Mouse (Mus musculus) MEL (cell line): Measurements from ENCODE around the gene Ell. TPM values are rescaled to one million over a fixed set of nuclear protein-coding genes. Genes with fewer than 3 reads are reported as not detected.

Experiments
- DNase-seq: peaks from one replicate; pipeline ENCODE4 v3.0.0; 2011; ENCODE audit warnings: low read depth, low spot score
- H3K27ac ChIP-seq: 2 replicates; pipeline ENCODE4 v1.5.1; 2012; ENCODE audit warnings: low read depth, mild to moderate bottlenecking, control low read depth, low read length, moderate library complexity; ENCODE audit not compliant: control insufficient read depth
- H3K27me3 ChIP-seq, 2 experiments: fragments of 150-350 bp in 1 of 2; sonication (generic) in 1 of 2; 2 replicates each; pipeline ENCODE4 v1.6.1; 2012; ENCODE audit warnings: low read length in 2 of 2, mild to moderate bottlenecking in 2 of 2, improper control_type of control experiment in 1 of 2, moderate library complexity in 1 of 2; ENCODE audit not compliant: insufficient read depth in 2 of 2, control insufficient read depth in 1 of 2
- H3K36me3 ChIP-seq, 2 experiments: 2 replicates each; pipeline ENCODE4 v1.6.1; 2012 to 2014; ENCODE audit warnings: low read length in 2 of 2, improper control_type of control experiment in 1 of 2, inconsistent platforms in 1 of 2, mild to moderate bottlenecking in 1 of 2; ENCODE audit not compliant: insufficient read depth in 2 of 2, control insufficient read depth in 1 of 2
- H3K4me1 ChIP-seq, 2 experiments: fragments of 150-350 bp in 1 of 2; sonication (generic) in 1 of 2; 2 replicates each; pipeline ENCODE4 v1.6.1; 2012; ENCODE audit warnings: low read length in 2 of 2, improper control_type of control experiment in 1 of 2, mild to moderate bottlenecking in 1 of 2; ENCODE audit not compliant: insufficient read depth in 2 of 2, control insufficient read depth in 1 of 2
- H3K4me3 ChIP-seq, 2 experiments: fragments of 150-350 bp in 1 of 2; sonication (generic) in 1 of 2; 2 replicates each; pipeline ENCODE4 v1.5.1; 2012; ENCODE audit warnings: low read depth in 2 of 2, low read length in 2 of 2, mild to moderate bottlenecking in 2 of 2, moderate library complexity in 2 of 2, control low read depth in 1 of 2, improper control_type of control experiment in 1 of 2; ENCODE audit not compliant: control insufficient read depth in 1 of 2, insufficient read depth in 1 of 2
- H3K79me2 ChIP-seq: 2 replicates; pipeline ENCODE4 v1.6.1; 2012; ENCODE audit warnings: mild to moderate bottlenecking, low read length, moderate library complexity; ENCODE audit not compliant: control insufficient read depth, poor library complexity, insufficient read depth
- H3K9ac ChIP-seq: 2 replicates; pipeline ENCODE4 v1.6.1; 2012; ENCODE audit warnings: low read depth, mild to moderate bottlenecking, control low read depth, low read length, moderate library complexity; ENCODE audit not compliant: control insufficient read depth, poor library complexity, severe bottlenecking
- H3K9me3 ChIP-seq: fragments of 150-350 bp; sonication (generic); replicated peaks from 2 replicates; pipeline ENCODE4 v1.6.1; 2012; ENCODE audit warnings: mild to moderate bottlenecking, low read length, improper control_type of control experiment, moderate library complexity; ENCODE audit not compliant: insufficient read depth
- CTCF ChIP-seq, 3 experiments: IDR thresholded peaks in 2 of 3; conservative IDR thresholded peaks in 1 of 3; 2 replicates each; pipeline ENCODE4 v1.5.1; 2011 to 2012; ENCODE audit warnings: low read length in 3 of 3, low read depth in 2 of 3, mild to moderate bottlenecking in 2 of 3, improper control_type of control experiment in 1 of 3, inconsistent platforms in 1 of 3, mixed read lengths in 1 of 3, moderate library complexity in 1 of 3; ENCODE audit not compliant: control insufficient read depth in 1 of 3, insufficient read depth in 1 of 3, poor library complexity in 1 of 3, severe bottlenecking in 1 of 3
- E2F4 ChIP-seq: IDR thresholded peaks from 2 replicates; pipeline ENCODE4 v1.6.1; 2011; ENCODE audit warnings: low read depth, low read length, improper control_type of control experiment, borderline replicate concordance
- ELF1 ChIP-seq: IDR thresholded peaks from 2 replicates; pipeline ENCODE4 v1.6.1; 2014; ENCODE audit warnings: low read depth, mild to moderate bottlenecking, inconsistent platforms, low read length, improper control_type of control experiment, moderate library complexity
- ETS1 ChIP-seq: IDR thresholded peaks from 2 replicates; pipeline ENCODE4 v1.6.1; 2012; ENCODE audit warnings: low read depth, mild to moderate bottlenecking, inconsistent platforms, low read length, improper control_type of control experiment, moderate library complexity
- GATA1 ChIP-seq: IDR thresholded peaks from 2 replicates; pipeline ENCODE4 v1.6.1; 2011; ENCODE audit warnings: low read depth, low read length, improper control_type of control experiment
- JUND ChIP-seq: IDR thresholded peaks from 2 replicates; pipeline ENCODE4 v1.6.1; 2011; ENCODE audit warnings: low read depth, mild to moderate bottlenecking, improper control_type of control experiment, low read length
- KAT2A ChIP-seq: conservative IDR thresholded peaks from 2 replicates; pipeline ENCODE4 v1.6.1; 2012; ENCODE audit warnings: low read depth, low read length, improper control_type of control experiment, inconsistent platforms
- MAFK ChIP-seq: IDR thresholded peaks from 2 replicates; pipeline ENCODE4 v1.6.1; 2011; ENCODE audit warnings: low read depth, mild to moderate bottlenecking, low read length, improper control_type of control experiment, borderline replicate concordance
- MAZ ChIP-seq: IDR thresholded peaks from 2 replicates; pipeline ENCODE4 v1.6.1; 2012; ENCODE audit warnings: low read depth, mild to moderate bottlenecking, inconsistent platforms, low read length, improper control_type of control experiment
- MEF2A ChIP-seq: IDR thresholded peaks from 2 replicates; pipeline ENCODE4 v1.6.1; 2014; ENCODE audit warnings: low read depth, mild to moderate bottlenecking, inconsistent platforms, low read length, improper control_type of control experiment; ENCODE audit not compliant: poor library complexity, insufficient replicate concordance, severe bottlenecking; ENCODE audit errors: extremely low read depth
- MYB ChIP-seq: IDR thresholded peaks from 2 replicates; pipeline ENCODE4 v1.6.1; 2011; ENCODE audit warnings: mild to moderate bottlenecking, low read depth, low read length, improper control_type of control experiment
- POLR2A ChIP-seq, 2 experiments: IDR thresholded peaks; 2 replicates each; pipeline ENCODE4 v1.6.1; 2011 to 2012; ENCODE audit warnings: low read length in 2 of 2, mild to moderate bottlenecking in 2 of 2, control low read depth in 1 of 2, improper control_type of control experiment in 1 of 2, low read depth in 1 of 2, moderate library complexity in 1 of 2; ENCODE audit not compliant: control insufficient read depth in 1 of 2, insufficient read depth in 1 of 2, poor library complexity in 1 of 2
- POLR2AphosphoS2 ChIP-seq: IDR thresholded peaks from 2 replicates; pipeline ENCODE4 v1.6.1; 2011; ENCODE audit warnings: low read length, improper control_type of control experiment
- RAD21 ChIP-seq: IDR thresholded peaks from 2 replicates; pipeline ENCODE4 v1.6.1; 2011; ENCODE audit warnings: mild to moderate bottlenecking, low read depth, low read length, improper control_type of control experiment
- SMC3 ChIP-seq: IDR thresholded peaks from 2 replicates; pipeline ENCODE4 v1.6.1; 2011; ENCODE audit warnings: low read depth, low read length, improper control_type of control experiment
- TAL1 ChIP-seq: IDR thresholded peaks from 2 replicates; pipeline ENCODE4 v1.6.1; 2012; ENCODE audit warnings: mild to moderate bottlenecking, inconsistent platforms, low read length, moderate library complexity, mixed read lengths
- TBP ChIP-seq: IDR thresholded peaks from 2 replicates; pipeline ENCODE4 v1.8.0; 2011; ENCODE audit warnings: low read depth, low read length, improper control_type of control experiment
- ZC3H11A ChIP-seq: IDR thresholded peaks from 2 replicates; pipeline ENCODE4 v1.6.1; 2012; ENCODE audit warnings: low read depth, mild to moderate bottlenecking, inconsistent platforms, low read length, improper control_type of control experiment
- ZKSCAN1 ChIP-seq: IDR thresholded peaks from 2 replicates; pipeline ENCODE4 v1.6.1; 2012; ENCODE audit warnings: low read depth, mild to moderate bottlenecking, inconsistent platforms, low read length, improper control_type of control experiment, moderate library complexity
- ZMIZ1 ChIP-seq: IDR thresholded peaks from 2 replicates; pipeline ENCODE4 v1.6.1; 2012; ENCODE audit warnings: low read depth, mild to moderate bottlenecking, inconsistent platforms, low read length, improper control_type of control experiment, moderate library complexity
- polyA plus RNA-seq, 2 experiments: library from polyadenylated mRNA; stranded (reverse) in 1 of 2; unstranded in 1 of 2; fragments of >175 nt in 1 of 2; fragments of >200 nt in 1 of 2; gene quantifications; 2 replicates each; pipeline versions ENCODE4 v1.2.1 to v1.2.4; 2012; ENCODE audit warnings: low replicate concordance in 2 of 2, low read depth in 1 of 2; ENCODE audit not compliant: insufficient read length in 2 of 2, insufficient read depth in 1 of 2, missing spikeins in 1 of 2
- total RNA-seq: library from RNA; depleted of rRNA; stranded (reverse); fragments of 300-350 nt; gene quantifications from 2 replicates; pipeline ENCODE4 v1.2.3, GENCODE M21; 2012

The Ell gene
- total and polyA plus RNA-seq, 3 experiments, result 12.4 to 25.9 TPM; not detected in 1

- peak; percentile 67 for DNase-seq
- H3K27me3 ChIP-seq, result no peaks in the 10 kb centered on the region
- peak overlapping the region; percentile 58 to 95 for H3K4me3 ChIP-seq
- H3K27ac ChIP-seq, result peak overlapping the region; percentile 67; the same call in 1 of the 2 replicates
- H3K9me3 ChIP-seq, result no peaks in the 10 kb centered on the region
- H3K9ac ChIP-seq, result peak overlapping the region; percentile 92
- no peak for TF ChIP-seq JUND
- no peak for TF ChIP-seq E2F4
- TF ChIP-seq POLR2AphosphoS2, result no peak
- 0 out of 2 replicates have a peak, but pooled peaks have one; percentile 24 for TF ChIP-seq MAZ
- TF ChIP-seq POLR2A (IDR thresholded peaks at IDR 0.05; ENCODE audit: control insufficient read depth in 1 of 2, insufficient read depth in 1 of 2, low read depth in 1 of 2, low read length in 2 of 2, poor library complexity in 1 of 2), result no peak
- H3K79me2 ChIP-seq, result peaks cover 7% of the 10 kb centered on the region
- peaks cover 3 to 11% of the 10 kb centered on the region in 2 experiments; a peak in 3 of 4 replicates for H3K4me1 ChIP-seq
- no peaks in the 10 kb centered on the region for H3K36me3 ChIP-seq
Observed at GRCm38 (mm10) chr8:70594621-70595564, 55.6 kb downstream of the Ell start.

GRCm38 (mm10) chr8:70595811-70596210, 56.6 kb downstream of the Ell start:
- no peak overlapping the region for H3K27ac ChIP-seq
- H3K27me3 ChIP-seq, result no peaks in the 10 kb centered on the region
- H3K79me2 ChIP-seq, result peaks cover 7% of the 10 kb centered on the region
- DNase-seq, result no peak
- no peaks in the 10 kb centered on the region for H3K9me3 ChIP-seq
- H3K9ac ChIP-seq, result no peak overlapping the region
- no peak for TF ChIP-seq MEF2A
- TF ChIP-seq ETS1, result no peak
- no peak for TF ChIP-seq TAL1
- TF ChIP-seq POLR2AphosphoS2, result no peak
- no peak for TF ChIP-seq ZMIZ1
- no peak for TF ChIP-seq KAT2A
- no peak for TF ChIP-seq MYB
- no peak for TF ChIP-seq ZKSCAN1
- TF ChIP-seq ZC3H11A, result no peak
- no peak for TF ChIP-seq CTCF (IDR thresholded peaks at IDR 0.05 in 2 of 3, conservative IDR thresholded peaks at IDR 0.05 in 1 of 3; ENCODE audit: control insufficient read depth in 1 of 3, insufficient read depth in 1 of 3, low read depth in 2 of 3, low read length in 3 of 3, poor library complexity in 1 of 3, severe bottlenecking in 1 of 3)
- no peak for TF ChIP-seq MAFK
- TF ChIP-seq RAD21, result no peak
- no peak for TF ChIP-seq TBP
- no peak for TF ChIP-seq ELF1
- TF ChIP-seq GATA1, result no peak
- no peak for TF ChIP-seq SMC3
- no peaks in the 10 kb centered on the region; a peak in 1 of 4 replicates for H3K36me3 ChIP-seq
- H3K4me3 ChIP-seq, result no peak overlapping the region
- peaks cover 3 to 11% of the 10 kb centered on the region in 2 experiments; a peak in 3 of 4 replicates for H3K4me1 ChIP-seq
